Mouse (Mus musculus) embryo, embryonic 11 days (tissue): ENCODE results near the gene Mmd.

Experiments used
- DNase-seq: peaks from one replicate; pipeline ENCODE4 v3.0.0-alpha.2; 2015

The Mmd gene

GRCm38 (mm10) chr11:90249025-90249650 is at the start of gene Mmd:
Gene Mmd (plus strand): TSS chr11:90249456.
- peak; percentile 99 for DNase-seq

- no peak for DNase-seq
Observed at GRCm38 (mm10) chr11:90200826-90201225, 48.4 kb upstream of the Mmd start.

GRCm38 (mm10) chr11:90214246-90214645 is 35.0 kb upstream of the Mmd start:
- DNase-seq: no peak

- no peak for DNase-seq
Observed at GRCm38 (mm10) chr11:90220022-90220645, 29.1 kb upstream of the Mmd start.

- no peak for DNase-seq
Observed at GRCm38 (mm10) chr11:90220750-90221149, 28.5 kb upstream of the Mmd start.

GRCm38 (mm10) chr11:90224914-90225470 is 24.3 kb upstream of the Mmd start:
- DNase-seq: no peak

GRCm38 (mm10) chr11:90227000-90227922 is 22.0 kb upstream of the Mmd start:
- no peak for DNase-seq

- DNase-seq: no peak
Observed at GRCm38 (mm10) chr11:90228251-90228949, 20.9 kb upstream of the Mmd start.

GRCm38 (mm10) chr11:90229800-90230199 is 19.5 kb upstream of the Mmd start:
- DNase-seq: no peak

- DNase-seq: no peak
Observed at GRCm38 (mm10) chr11:90230671-90231070, 18.6 kb upstream of the Mmd start.

- no peak for DNase-seq
Observed at GRCm38 (mm10) chr11:90231631-90232030, 17.6 kb upstream of the Mmd start.

GRCm38 (mm10) chr11:90232685-90233084 is 16.6 kb upstream of the Mmd start:
- DNase-seq: no peak

GRCm38 (mm10) chr11:90235221-90235620 is 14.0 kb upstream of the Mmd start:
- DNase-seq: no peak

- DNase-seq: peak; percentile 35
Observed at GRCm38 (mm10) chr11:90237616-90238015, 11.6 kb upstream of the Mmd start.

- no peak for DNase-seq
Observed at GRCm38 (mm10) chr11:90238657-90239056, 10.6 kb upstream of the Mmd start.

GRCm38 (mm10) chr11:90240652-90241330 is 8.5 kb upstream of the Mmd start:
- no peak for DNase-seq

- DNase-seq: no peak
Observed at GRCm38 (mm10) chr11:90241874-90242273, 7.4 kb upstream of the Mmd start.

GRCm38 (mm10) chr11:90243300-90243699 is 6.0 kb upstream of the Mmd start:
- DNase-seq: no peak

GRCm38 (mm10) chr11:90245630-90246029 is 3.6 kb upstream of the Mmd start:
- DNase-seq: no peak

- no peak for DNase-seq
Observed at GRCm38 (mm10) chr11:90246676-90247075, 2.6 kb upstream of the Mmd start.

- DNase-seq: no peak
Observed at GRCm38 (mm10) chr11:90247793-90248192, 1.5 kb upstream of the Mmd start.

- no peak for DNase-seq
Observed at GRCm38 (mm10) chr11:90249701-90250141, 465 bp downstream of the Mmd start.
